Mouse (Mus musculus): ENCODE data around the gene Taar3. TPM values are rescaled to one million over a fixed set of nuclear protein-coding genes. Genes with fewer than 3 reads are reported as not detected.

Taar3 gene
- not detected for total RNA-seq (2023)

GRCm38 (mm10) chr10:23949508-23950005 lies at the start of gene Taar3:
TSS of gene Taar3 (plus strand) at chr10:23949558.

GRCm38 (mm10) chr10:23920056-23920455 lies 29.3 kb upstream of the Taar3 start, which contains the start of gene Taar1:
TSS of gene Taar1 (plus strand) at chr10:23920356.

DNA sequence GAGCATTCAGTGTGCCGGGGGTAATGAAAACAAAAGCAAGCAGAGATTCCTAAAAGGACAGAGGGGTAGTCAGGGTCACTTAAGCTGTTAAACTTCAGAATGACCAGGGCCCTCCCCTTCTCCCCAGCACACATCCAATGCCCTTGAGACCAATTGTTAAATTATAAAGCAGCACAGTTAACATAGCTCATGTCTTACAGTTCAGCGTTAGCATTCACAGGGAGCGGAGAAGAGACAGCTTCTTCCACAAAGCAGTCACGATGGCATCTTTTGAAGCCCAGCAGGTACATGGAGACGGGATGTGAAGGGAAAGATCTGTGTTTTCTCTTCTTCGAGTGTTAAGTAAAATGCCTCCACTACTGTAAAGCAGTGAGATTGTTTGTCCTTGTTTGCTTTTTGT lies 11.0 kb upstream of the Taar3 start, which contains the start of gene Taar2:
Taar2 (plus strand) TSS at position 261 of the 400 bp plus-strand sequence.

DNA sequence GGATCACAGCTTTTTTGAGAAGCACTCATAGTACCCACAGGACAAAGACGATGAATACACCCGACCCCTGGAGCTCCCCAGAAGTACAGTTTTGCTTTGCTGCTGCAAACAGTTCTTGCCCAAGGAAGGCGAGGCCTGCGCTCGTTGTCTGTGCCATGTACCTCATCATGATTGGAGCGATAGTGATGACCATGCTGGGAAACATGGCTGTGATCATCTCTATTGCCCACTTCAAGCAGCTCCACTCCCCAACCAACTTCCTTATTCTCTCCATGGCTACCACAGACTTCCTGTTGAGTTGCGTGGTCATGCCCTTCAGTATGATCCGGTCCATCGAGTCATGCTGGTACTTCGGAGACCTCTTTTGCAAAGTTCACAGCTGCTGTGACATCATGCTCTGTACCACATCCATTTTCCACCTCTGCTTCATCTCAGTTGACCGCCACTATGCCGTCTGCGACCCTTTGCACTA lies 11.1 kb downstream of the Taar3 start, which contains the start of gene Taar4:
Taar4 (plus strand) TSS at position 51 of the 472 bp plus-strand sequence.

GRCm38 (mm10) chr10:23970656-23971165 lies 21.4 kb downstream of the Taar3 start, which contains the start of gene Taar5:
TSS of gene Taar5 (plus strand) at chr10:23970706.

DNA sequence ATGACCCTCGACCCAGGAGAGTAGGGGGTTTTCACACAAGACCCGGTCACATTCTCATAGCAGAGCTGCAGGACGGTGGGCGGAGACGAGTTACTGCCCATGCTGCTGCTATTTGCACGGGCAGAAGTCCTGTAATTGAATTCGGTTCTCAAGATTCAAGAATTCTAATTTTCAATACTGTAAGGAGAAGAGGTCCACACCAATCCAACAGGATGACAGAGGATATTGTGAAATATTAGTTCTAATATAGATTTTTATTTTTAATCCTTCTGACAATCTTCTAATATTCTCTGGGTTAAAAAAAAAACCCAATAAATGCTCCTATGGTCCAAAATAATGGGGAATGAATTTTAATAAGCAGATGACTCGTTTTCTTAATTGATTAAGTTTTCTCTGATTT lies 36.2 kb downstream of the Taar3 start, which contains the start of gene Taar6:
Taar6 (minus strand) TSS at position 101 of the 400 bp plus-strand sequence.

DNA sequence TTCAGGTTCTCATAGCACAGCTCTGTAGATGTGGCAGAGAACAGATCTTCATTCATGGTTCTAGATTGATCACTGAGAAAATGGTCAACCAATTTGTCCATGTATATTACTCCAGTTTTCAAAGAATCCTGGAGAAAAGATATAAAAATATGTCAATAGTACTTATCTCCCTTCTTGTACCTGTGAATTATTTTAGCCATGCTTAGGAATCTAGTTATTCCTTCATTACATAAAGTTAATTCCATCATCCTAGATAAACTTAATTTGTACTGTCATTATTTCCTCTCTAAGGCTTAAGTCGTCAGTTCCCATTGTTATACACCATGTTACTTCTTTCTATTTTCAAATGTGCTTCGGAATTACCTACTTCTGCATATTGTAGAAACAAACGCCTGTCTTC lies 44.0 kb downstream of the Taar3 start, which contains the start of gene Taar7a:
Taar7a (minus strand) TSS at position 101 of the 400 bp plus-strand sequence.

GRCm38 (mm10) chr10:23999639-24000038 lies 50.3 kb downstream of the Taar3 start, which contains the start of gene Taar7b:
TSS of gene Taar7b (plus strand) at chr10:23999939.

Other genes with a start within 250 kb of the Taar3 start
- gene Rps12, start 162.3 kb upstream of the Taar3 start, total RNA-seq (2023), result 100 to 1,000 TPM; 410 to 708 TPM
- under 1 TPM in 1 of 2 experiments, not detected in 1; 0.16 TPM for gene Slc18b1, start 152.6 kb upstream of the Taar3 start, total RNA-seq (2023)
- gene Vnn3, start 98.1 kb upstream of the Taar3 start, total RNA-seq (2023), result 10 to 100 TPM; 14.6 to 17.2 TPM
- gene Vnn1, start 54.9 kb upstream of the Taar3 start, total RNA-seq (2023), result not detected
- not detected for gene Taar1, start 29.2 kb upstream of the Taar3 start, total RNA-seq (2023)
- gene Taar2, start 11.0 kb upstream of the Taar3 start, total RNA-seq (2023), result not detected
- not detected for gene Taar4, start 10.9 kb downstream of the Taar3 start, total RNA-seq (2023)
- not detected for gene Taar5, start 21.1 kb downstream of the Taar3 start, total RNA-seq (2023)
- not detected for gene Taar6, start 36.1 kb downstream of the Taar3 start, total RNA-seq (2023)
- gene Taar7a, start 43.9 kb downstream of the Taar3 start, total RNA-seq (2023), result not detected
- not detected for gene Taar7b, start 50.4 kb downstream of the Taar3 start, total RNA-seq (2023)
- not detected for gene Taar7d, start 77.7 kb downstream of the Taar3 start, total RNA-seq (2023)
- not detected for gene Taar7e, start 88.1 kb downstream of the Taar3 start, total RNA-seq (2023)
- gene Taar7f, start 100.0 kb downstream of the Taar3 start, total RNA-seq (2023), result not detected
- gene Taar8a, start 126.9 kb downstream of the Taar3 start, total RNA-seq (2023), result not detected
- not detected for gene Taar8b, start 142.7 kb downstream of the Taar3 start, total RNA-seq (2023)
- gene Taar8c, start 152.4 kb downstream of the Taar3 start, total RNA-seq (2023), result not detected
- not detected for gene Taar9, start 160.0 kb downstream of the Taar3 start, total RNA-seq (2023)
- 100 to 1,000 TPM; 160 to 195 TPM for gene Stx7, start 199.7 kb downstream of the Taar3 start, total RNA-seq (2023)

Data from monocyte, adult 59 days (primary cell).